Mouse (Mus musculus) kidney, adult 2 months (tissue): ENCODE measurements around the gene Dhx8.

Experiments used
- CTCF ChIP-seq: fragments of 200-500 bp; conservative IDR thresholded peaks from 2 replicates; pipeline ENCODE4 v1.5.1; 2011; ENCODE audit warnings: low read depth, mild to moderate bottlenecking, control low read depth, low read length, moderate library complexity, mixed read lengths; ENCODE audit not compliant: insufficient read depth, insufficient read length
- POLR2A ChIP-seq: fragments of 200-500 bp; IDR thresholded peaks from one replicate; pipeline ENCODE4 v1.6.1; 2011; ENCODE audit warnings: low read depth, low read length, control low read depth

- TF ChIP-seq CTCF (no peak), POLR2A (no peak)
These were observed 39.3 kb downstream of the Dhx8 start for GRCm38 (mm10) chr11:101772027-101772426.
